Mouse (Mus musculus) NIH3T3 (cell line): ENCODE measurements around the gene 1700020A23Rik.
A peak's percentile ranks its signal among the peaks of the same experiment; 100 is the strongest.
"Not testable (repeated sequence)": the region's sequence is repeated elsewhere in the genome, so short reads cannot be mapped to it uniquely, and the experiment has no call there.

ENCODE experiments used
- DNase-seq: peaks from one replicate; pipeline ENCODE4 v3.0.0-alpha.2; 2012; ENCODE audit warnings: low read depth

The 1700020A23Rik gene

GRCm38 (mm10) chr2:130404939-130405338 is at the start of gene 1700020A23Rik, which contains the start of gene Gm28372:
Gene 1700020A23Rik, plus strand, starts transcription at chr2:130405259.
Gene Gm28372, plus strand, starts transcription at chr2:130405239.
- DNase-seq: no peak

DNA sequence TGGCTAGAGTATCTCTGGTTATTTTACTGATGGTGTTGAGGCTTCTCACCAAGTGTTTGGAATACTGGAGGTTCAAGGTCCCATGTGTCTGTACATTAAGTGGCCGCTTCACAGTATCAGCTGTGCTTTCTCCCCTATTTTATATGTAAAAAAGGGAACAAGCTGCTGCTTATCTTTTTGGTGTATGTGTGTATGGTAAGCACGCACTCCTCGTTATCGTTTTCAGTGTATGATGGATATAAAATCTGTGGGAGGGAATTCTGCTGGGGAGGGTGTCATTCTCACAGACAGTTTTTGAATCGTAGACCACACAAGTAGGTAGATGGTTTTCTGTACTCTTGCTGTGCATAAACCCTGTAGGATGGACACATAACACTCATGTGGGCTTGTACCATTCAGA is 47.5 kb upstream of the 1700020A23Rik start:
- no peak for DNase-seq

GRCm38 (mm10) chr2:130358852-130359251 is 46.2 kb upstream of the 1700020A23Rik start:
- DNase-seq: no peak

GRCm38 (mm10) chr2:130362511-130363026 is 42.5 kb upstream of the 1700020A23Rik start:
- peak; percentile 67 for DNase-seq

DNA sequence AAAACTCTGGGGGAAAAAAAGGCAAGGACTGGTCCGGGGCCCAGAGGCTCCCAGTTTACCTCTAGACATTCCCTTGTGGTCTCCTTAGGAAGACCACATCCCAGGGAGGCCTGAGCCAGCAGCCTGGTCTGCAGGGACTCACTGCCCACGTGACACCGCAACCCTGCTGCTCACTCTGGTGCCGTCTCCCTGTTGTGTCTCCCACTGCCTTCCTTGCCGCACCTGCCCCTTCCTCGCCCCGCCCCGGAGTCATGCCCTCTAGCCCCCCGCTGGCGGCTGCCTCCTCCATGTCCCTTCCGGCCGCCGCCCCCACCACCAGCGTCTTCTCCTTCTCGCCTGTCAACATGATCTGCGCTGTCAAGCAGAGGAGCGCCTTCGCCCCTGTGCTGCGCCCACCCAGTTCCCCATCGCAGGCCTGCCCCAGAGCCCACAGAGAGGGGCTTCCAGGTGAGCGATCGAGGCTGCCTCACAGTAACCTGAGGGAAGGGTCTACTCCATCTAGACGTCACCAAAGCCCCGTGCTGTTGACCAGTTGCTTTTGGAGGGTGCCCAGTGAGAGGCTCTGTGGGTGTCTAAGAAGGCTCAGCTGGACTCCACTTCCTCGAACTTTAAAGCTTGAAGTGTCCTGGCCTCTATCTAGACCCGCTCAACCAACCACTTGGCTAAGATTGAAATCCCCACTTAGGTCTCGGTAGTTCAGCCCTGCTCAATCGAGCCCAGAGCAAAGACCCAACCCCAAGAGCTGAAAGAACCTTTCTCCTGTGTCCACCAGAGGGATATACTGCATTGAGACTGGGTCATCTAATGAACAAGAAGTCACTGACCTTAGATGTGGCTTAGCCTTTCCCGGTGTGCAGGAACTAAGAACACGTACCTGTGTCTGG is 39.6 kb upstream of the 1700020A23Rik start:
- no peak for DNase-seq

DNA sequence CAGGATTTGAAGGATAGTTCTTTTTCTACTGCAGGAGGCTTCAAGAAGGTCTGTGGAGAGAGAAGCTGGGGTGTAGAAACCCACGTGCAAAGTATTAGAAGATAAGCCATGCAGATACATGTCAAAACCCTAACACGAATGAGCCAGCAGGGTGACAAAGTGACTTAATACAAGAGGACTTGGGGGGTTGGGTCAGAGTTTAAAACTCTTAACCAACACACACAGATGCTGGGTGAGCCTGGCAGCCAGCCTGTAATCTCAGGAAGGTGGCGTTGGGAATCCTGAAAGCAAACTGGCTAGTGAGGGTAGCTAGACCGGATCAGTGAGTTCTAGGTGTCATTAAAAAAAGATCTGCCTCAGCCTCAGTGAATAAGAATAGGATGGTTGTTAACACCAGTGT is 37.7 kb upstream of the 1700020A23Rik start:
- DNase-seq: no peak

GRCm38 (mm10) chr2:130373026-130373425 is 32.0 kb upstream of the 1700020A23Rik start:
- DNase-seq: not testable (repeated sequence)

GRCm38 (mm10) chr2:130374951-130375350 is 30.1 kb upstream of the 1700020A23Rik start:
- peak; percentile 6 for DNase-seq

DNA sequence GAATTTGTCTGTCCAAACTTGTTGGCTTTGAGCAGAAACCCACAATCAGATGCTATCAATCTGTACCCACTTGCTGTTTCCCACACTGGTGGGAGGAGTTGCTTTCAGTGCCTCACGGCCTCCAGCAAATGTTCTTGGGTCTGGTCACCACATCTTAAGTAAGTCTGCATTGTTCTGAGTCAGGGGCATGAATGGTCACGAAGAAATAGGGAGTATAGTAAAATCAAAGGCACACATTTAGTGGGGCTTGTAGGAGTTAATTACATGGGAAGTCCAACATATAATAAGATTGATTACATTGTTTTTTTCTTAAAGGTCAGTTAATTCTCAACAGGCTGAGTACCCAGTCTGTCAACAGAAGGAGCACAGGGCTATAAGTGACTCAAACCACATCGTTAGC is 21.9 kb upstream of the 1700020A23Rik start:
- DNase-seq: no peak

DNA sequence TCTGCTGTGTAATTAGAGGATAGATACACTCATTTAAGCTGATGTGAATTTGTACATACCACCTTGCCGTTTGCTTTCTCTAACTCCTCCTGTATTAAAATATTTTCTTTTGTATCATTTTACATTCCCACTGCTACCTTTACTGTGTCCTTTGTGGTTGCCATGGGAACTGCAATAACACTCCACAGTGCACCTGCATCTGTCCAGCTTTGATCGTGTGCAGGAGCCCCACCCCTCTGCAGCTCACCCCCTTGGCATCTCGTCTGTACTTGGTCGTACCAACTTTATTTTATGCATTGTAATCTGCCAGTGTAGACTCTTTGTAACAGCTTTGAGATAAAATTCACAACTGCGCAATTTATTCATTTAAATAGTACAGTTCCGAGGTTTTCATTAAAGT is 21.2 kb upstream of the 1700020A23Rik start:
- DNase-seq: no peak

GRCm38 (mm10) chr2:130386212-130386611 is 18.8 kb upstream of the 1700020A23Rik start:
- no peak for DNase-seq

DNA sequence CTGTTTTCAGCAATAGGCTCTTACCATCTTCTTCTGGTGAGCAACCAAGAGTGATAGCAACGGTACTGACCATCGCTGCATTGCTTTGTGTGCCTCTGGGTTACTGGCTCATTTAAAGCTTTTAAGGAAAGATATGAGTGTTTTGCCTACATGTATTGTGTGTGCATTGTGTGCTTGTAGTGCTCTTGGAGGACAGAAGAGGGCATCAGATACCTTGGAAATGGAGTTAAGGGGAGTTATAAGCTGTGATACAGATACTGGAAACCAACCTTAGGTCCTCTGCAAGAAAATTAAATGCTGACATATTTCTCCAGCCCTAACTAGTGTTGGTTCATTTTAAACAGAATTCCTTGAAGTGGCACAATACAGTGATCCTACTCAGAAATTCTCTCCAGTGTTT is 16.3 kb upstream of the 1700020A23Rik start:
- DNase-seq: peak; percentile 50

DNA sequence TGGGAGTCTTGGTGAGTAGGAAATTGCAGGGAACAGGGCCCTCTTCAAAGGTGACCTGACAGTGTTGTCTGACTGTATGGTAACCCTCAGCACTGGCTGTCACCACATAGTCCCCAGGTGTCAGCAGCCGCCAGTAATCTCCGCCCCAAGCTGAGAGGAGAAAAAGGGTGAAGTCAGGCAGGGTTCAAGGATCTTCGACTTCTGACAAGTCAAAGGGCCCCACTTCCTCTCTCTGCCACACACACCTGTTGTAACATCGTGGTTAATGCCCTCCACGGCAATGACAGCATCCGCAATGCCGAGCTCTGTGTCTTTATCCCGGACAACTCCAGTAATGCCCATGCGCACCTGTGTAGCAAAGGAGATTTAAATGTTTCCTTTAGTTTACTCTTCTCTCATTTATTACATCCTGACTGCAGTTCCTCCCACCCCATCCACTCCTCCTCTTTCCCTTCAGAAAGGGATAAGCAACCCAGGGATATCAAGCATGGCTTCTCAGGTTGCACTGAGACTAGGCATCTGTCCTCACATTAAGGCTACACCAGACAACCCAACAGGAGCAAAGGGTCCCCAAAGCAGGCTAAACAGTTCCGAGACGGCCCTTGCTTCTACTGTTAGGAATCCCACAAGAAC is 13.9 kb upstream of the 1700020A23Rik start:
- no peak for DNase-seq

- DNase-seq: no peak
These were observed 12.2 kb upstream of the 1700020A23Rik start for GRCm38 (mm10) chr2:130392836-130393235.

DNA sequence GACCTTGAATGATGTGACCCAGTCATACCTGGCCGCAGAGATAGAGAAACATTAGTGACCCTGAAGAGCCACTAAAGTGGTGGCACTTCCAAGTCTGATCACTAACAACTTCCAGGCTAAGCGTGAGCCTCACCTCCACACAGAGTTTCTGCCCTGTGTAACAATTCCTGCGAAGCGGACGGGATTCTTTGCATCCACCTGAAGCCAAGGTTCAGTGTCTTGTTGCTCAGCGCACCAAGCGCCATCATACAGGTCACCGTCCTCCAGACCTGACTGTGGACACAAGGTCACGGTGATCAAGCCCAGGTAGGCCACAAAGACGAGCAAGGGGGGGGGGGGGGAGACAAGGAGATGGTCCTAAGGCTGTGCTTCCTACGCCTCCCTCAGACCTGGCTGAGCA is 9.4 kb upstream of the 1700020A23Rik start:
- no peak for DNase-seq

GRCm38 (mm10) chr2:130397186-130397985 is 7.7 kb upstream of the 1700020A23Rik start, which contains the start of gene Cpxm1:
Gene Cpxm1, minus strand, starts transcription at chr2:130397574.
- peak; percentile 27 for DNase-seq

DNA sequence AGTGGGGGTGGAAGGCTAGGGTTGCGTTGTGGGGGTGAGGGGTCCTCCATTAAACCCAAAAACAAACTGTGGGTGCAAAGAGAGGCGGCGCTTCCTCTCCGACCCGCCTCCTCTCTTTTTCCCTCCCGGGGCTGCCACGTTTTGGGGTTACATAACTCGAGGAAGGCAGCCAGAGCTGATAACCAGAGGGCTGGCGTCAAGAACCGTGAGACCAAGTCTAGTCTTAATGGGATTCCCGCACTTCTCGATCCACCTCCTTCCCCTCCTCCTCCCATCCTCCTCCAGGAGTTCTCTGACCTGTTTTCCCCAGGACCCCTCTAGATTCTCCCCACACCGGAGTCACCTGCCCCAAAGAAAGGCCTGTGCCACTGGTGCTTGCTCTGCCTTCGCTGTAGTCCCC is 7.0 kb upstream of the 1700020A23Rik start:
- no peak for DNase-seq

- no peak for DNase-seq
These were observed 5.0 kb upstream of the 1700020A23Rik start for GRCm38 (mm10) chr2:130400046-130400445.

DNA sequence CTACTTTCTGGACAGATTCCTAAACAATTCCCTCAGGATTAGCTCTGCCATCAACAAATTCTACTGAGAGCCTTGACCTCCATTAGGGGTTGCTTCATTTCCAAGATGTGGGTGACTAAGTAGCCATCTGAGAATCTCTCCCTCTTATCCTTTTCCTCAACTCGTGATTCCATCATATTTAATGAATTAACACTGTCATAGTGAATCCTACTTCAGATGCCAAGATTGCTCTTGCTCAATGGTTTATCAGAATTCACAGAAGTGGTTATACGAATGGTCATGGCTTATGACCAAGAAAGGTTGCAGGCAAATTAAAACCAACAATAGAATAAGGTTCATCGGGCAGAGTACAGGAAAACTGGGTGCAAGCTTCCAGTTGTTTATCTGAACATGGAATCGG is 3.2 kb upstream of the 1700020A23Rik start:
- peak; percentile 59 for DNase-seq

GRCm38 (mm10) chr2:130406178-130406577 is 1.1 kb downstream of the 1700020A23Rik start, which contains the start of gene Tmem239:
Gene Tmem239, plus strand, starts transcription at chr2:130406478.
- DNase-seq: no peak

- peak; percentile 75 for DNase-seq
These were observed 3.1 kb downstream of the 1700020A23Rik start for GRCm38 (mm10) chr2:130408194-130408593.
